11 mouse cellular contexts compared by ENCODE assay signal in genomic region chr12:112810092-112810885, GRCm38 (mm10). TPM values are rescaled to one million over a fixed set of nuclear protein-coding genes. Genes with fewer than 3 reads are reported as not detected.
DNase-seq lines count a peak whose midpoint lies in the region; ATAC-seq and TF ChIP-seq lines count a peak whose summit lies in the region.
"Had no signal": no experiment of that assay in that cellular context is flagged by ENCODE, and none has a peak within 500 bp of the region (broad histone marks: within the 10 kb centered on the region; RNA-seq: fewer than 3 reads in every experiment).

No protein-coding gene starts in this region.

- WGBS in kidney, adult 2 months: 63% methylated on average over 19 of the region's 19 CpGs
- WGBS in forebrain, embryonic 15.5 days: 63% methylated on average over 19 of the region's 19 CpGs
- 68% methylated on average over 19 of the region's 19 CpGs for WGBS in midbrain, embryonic 13.5 days

- no peak overlapping the region for H3K9ac ChIP-seq in forebrain, embryonic 15.5 days (replicated peaks)
- peak overlapping the region; percentile 83; the same call in 1 of the 2 replicates for H3K9ac ChIP-seq in midbrain, embryonic 13.5 days (replicated peaks)

- ATAC-seq in forebrain, embryonic 15.5 days (replicated peaks): no peak
- ATAC-seq in midbrain, embryonic 13.5 days: no peak

- TF ChIP-seq POLR2A in kidney, adult 2 months (IDR thresholded peaks at IDR 0.05; ENCODE audit: low read depth, low read length): no peak

- H3K4me2 ChIP-seq in forebrain, embryonic 15.5 days (replicated peaks): peak overlapping the region; percentile 85
- H3K4me2 ChIP-seq in midbrain, embryonic 13.5 days (replicated peaks): peak overlapping the region; percentile 97

- no peaks in the 10 kb centered on the region for H3K27me3 ChIP-seq in kidney, adult 2 months (replicated peaks; ENCODE audit: control insufficient read depth, insufficient read depth, low read length)
- H3K27me3 ChIP-seq in forebrain, embryonic 15.5 days: no peaks in the 10 kb centered on the region
- H3K27me3 ChIP-seq in midbrain, embryonic 13.5 days: peaks cover 10% of the 10 kb centered on the region

- H3K9me3 ChIP-seq in forebrain, embryonic 15.5 days: no peaks in the 10 kb centered on the region
- no peaks in the 10 kb centered on the region for H3K9me3 ChIP-seq in midbrain, embryonic 13.5 days

- 0 out of 2 replicates have a peak overlapping the region, but pooled peaks have one; percentile 88 for H3K4me3 ChIP-seq in kidney, adult 2 months (ENCODE audit: insufficient read depth, low read depth, low read length)
- H3K4me3 ChIP-seq in forebrain, embryonic 15.5 days: no peak overlapping the region
- H3K4me3 ChIP-seq in midbrain, embryonic 13.5 days (replicated peaks): peak overlapping the region; percentile 69

- no peak for TF ChIP-seq CTCF in kidney, adult 2 months (conservative IDR thresholded peaks at IDR 0.05; ENCODE audit: insufficient read depth, insufficient read length, low read depth, low read length)

- no peaks in the 10 kb centered on the region for H3K36me3 ChIP-seq in kidney, adult 2 months (ENCODE audit: control insufficient read depth, insufficient read depth, low read length)
- peaks cover 2% of the 10 kb centered on the region; the same call in 1 of the 2 replicates for H3K36me3 ChIP-seq in forebrain, embryonic 15.5 days
- peaks cover 40% of the 10 kb centered on the region for H3K36me3 ChIP-seq in midbrain, embryonic 13.5 days

- no peak for DNase-seq in kidney, adult 2 months
- DNase-seq in kidney, adult 11 months: no peak
- DNase-seq in ZHBTc4 (ENCODE audit: low read depth, low spot score): peak; percentile 42
- DNase-seq in right cerebral cortex, postnatal 4 days: no peak
- no peak for DNase-seq in retina, embryonic 14.5 days (ENCODE audit: low spot score)
- no peak for DNase-seq in layer of hippocampus, adult 11-12 months (ENCODE audit: low spot score)
- DNase-seq: cerebellum, postnatal 36 days; gastrocnemius, postnatal 25 days had no signal

- 0 out of 2 replicates have a peak overlapping the region, but pooled peaks have one; percentile 75 for H3K27ac ChIP-seq in kidney, adult 2 months (ENCODE audit: insufficient read depth, low read depth, low read length)
- H3K27ac ChIP-seq in forebrain, embryonic 15.5 days (replicated peaks): no peak overlapping the region
- no peak overlapping the region for H3K27ac ChIP-seq in midbrain, embryonic 13.5 days

- H3K4me1 ChIP-seq in kidney, adult 2 months (ENCODE audit: control insufficient read depth, insufficient read depth, low read length): peaks cover 23% of the 10 kb centered on the region
- peaks cover 13% of the 10 kb centered on the region for H3K4me1 ChIP-seq in forebrain, embryonic 15.5 days
- peaks cover 23% of the 10 kb centered on the region for H3K4me1 ChIP-seq in midbrain, embryonic 13.5 days (replicated peaks)

RNA-seq across cellular contexts. Expression of gene Clba1, which starts 1.6 kb away (rescaled TPM):
- 19.1 and 22.5 TPM in 2 replicates for polyA plus RNA-seq in kidney, adult 2 months (2012; rRNA removed)
- polyA plus RNA-seq in forebrain, embryonic 15.5 days (2015; fragmentation: Nextera tagmentation; extraction: Ambion mirVana): 16.9 and 18.5 TPM in 2 replicates
- polyA plus RNA-seq in midbrain, embryonic 13.5 days (2015; fragmentation: Nextera tagmentation; extraction: Ambion mirVana): 19.4 and 22.7 TPM in 2 replicates

RNA-seq across cellular contexts. Expression of gene Ahnak2, which starts 7.8 kb away (rescaled TPM):
- polyA plus RNA-seq in kidney, adult 2 months (2012; rRNA removed): 0.70 and 0.99 TPM in 2 replicates
- polyA plus RNA-seq in forebrain, embryonic 15.5 days (2015; fragmentation: Nextera tagmentation; extraction: Ambion mirVana): 0.92 and 1.1 TPM in 2 replicates
- polyA plus RNA-seq in midbrain, embryonic 13.5 days (2015; fragmentation: Nextera tagmentation; extraction: Ambion mirVana): 0.31 and 0.37 TPM in 2 replicates

RNA-seq across cellular contexts. Expression of gene Cdca4, which starts 18.9 kb away (rescaled TPM):
- 10.3 and 10.6 TPM in 2 replicates for polyA plus RNA-seq in kidney, adult 2 months (2012; rRNA removed)
- polyA plus RNA-seq in forebrain, embryonic 15.5 days (2015; fragmentation: Nextera tagmentation; extraction: Ambion mirVana): 81.3 and 82.0 TPM in 2 replicates
- 82.7 and 85.0 TPM in 2 replicates for polyA plus RNA-seq in midbrain, embryonic 13.5 days (2015; fragmentation: Nextera tagmentation; extraction: Ambion mirVana)

RNA-seq across cellular contexts. Expression of gene Pld4, which starts 49.8 kb away (rescaled TPM):
- 19.6 and 23.7 TPM in 2 replicates for polyA plus RNA-seq in kidney, adult 2 months (2012; rRNA removed)
- polyA plus RNA-seq in forebrain, embryonic 15.5 days (2015; fragmentation: Nextera tagmentation; extraction: Ambion mirVana): 5.3 and 6.2 TPM in 2 replicates
- polyA plus RNA-seq in midbrain, embryonic 13.5 days (2015; fragmentation: Nextera tagmentation; extraction: Ambion mirVana): 5.2 and 6.4 TPM in 2 replicates

RNA-seq across cellular contexts. Expression of gene Gpr132, which starts 57.7 kb away (rescaled TPM):
- polyA plus RNA-seq in kidney, adult 2 months (2012; rRNA removed): 1.7 and 4.6 TPM in 2 replicates
- polyA plus RNA-seq in forebrain, embryonic 15.5 days (2015; fragmentation: Nextera tagmentation; extraction: Ambion mirVana): not detected in 2 replicates
- not detected in 2 replicates for polyA plus RNA-seq in midbrain, embryonic 13.5 days (2015; fragmentation: Nextera tagmentation; extraction: Ambion mirVana)
- polyA plus RNA-seq: neural tube, embryonic 11.5 days had no signal
